Mouse (Mus musculus) forebrain, embryonic 16.5 days (tissue): Measurements from ENCODE around the gene Dhx34. TPM values are rescaled to one million over a fixed set of nuclear protein-coding genes. Genes with fewer than 3 reads are reported as not detected.
"Not testable (repeated sequence)": the region's sequence is repeated elsewhere in the genome, so short reads cannot be mapped to it uniquely, and the experiment has no call there.

Experiments
- ATAC-seq: fragments of 200-750 bp; cut with Nextera tagmentation; 2 replicates; pipeline ENCODE4 v1.8.0; 2017; ENCODE audit warnings: mild to moderate bottlenecking, moderate library complexity
- H3K27ac ChIP-seq: fragments of 300-500 bp; sonication (generic); 2 replicates; pipeline ENCODE4 v1.5.1; 2014; ENCODE audit warnings: low read length, control low read depth
- H3K27me3 ChIP-seq: fragments of 300-500 bp; sonication (generic); replicated peaks from 2 replicates; pipeline ENCODE4 v1.6.1; 2014; ENCODE audit warnings: low read length; ENCODE audit not compliant: control insufficient read depth, insufficient read depth
- H3K36me3 ChIP-seq: fragments of 300-500 bp; sonication (generic); 2 replicates; pipeline ENCODE4 v1.6.1; 2014; ENCODE audit not compliant: control insufficient read depth, insufficient read depth
- H3K4me1 ChIP-seq: fragments of 300-500 bp; sonication (generic); replicated peaks from 2 replicates; pipeline ENCODE4 v1.6.1; 2014; ENCODE audit warnings: low read length; ENCODE audit not compliant: control insufficient read depth, insufficient read depth
- H3K4me2 ChIP-seq: fragments of 300-500 bp; sonication (generic); 2 replicates; pipeline ENCODE4 v1.6.1; 2014; ENCODE audit warnings: mild to moderate bottlenecking, low read length, control low read depth
- H3K4me3 ChIP-seq: fragments of 300-500 bp; sonication (generic); replicated peaks from 2 replicates; pipeline ENCODE4 v1.5.1; 2014; ENCODE audit warnings: mild to moderate bottlenecking, low read length, control low read depth
- H3K9ac ChIP-seq: fragments of 300-500 bp; sonication (generic); replicated peaks from 2 replicates; pipeline ENCODE4 v1.6.1; 2014; ENCODE audit warnings: low read depth, low read length, control low read depth
- H3K9me3 ChIP-seq: fragments of 300-500 bp; sonication (generic); 2 replicates; pipeline ENCODE4 v1.6.1; 2016; ENCODE audit warnings: low read length; ENCODE audit not compliant: control insufficient read depth
- WGBS: fragments of 180-500 bp; shearing (Covaris S2); extraction: QIAGEN DNeasy Blood & Tissue Kit; methylation state at CpG from one replicate; pipeline ENCODE4 v1.1.7; 2014; 5-methylcytosine and 5-hydroxymethylcytosine counted together
- polyA plus RNA-seq: library from polyadenylated mRNA; unstranded; fragments of >200 nt; fragmentation: Nextera tagmentation; extraction: Ambion mirVana; gene quantifications from 2 replicates; pipeline ENCODE4 v1.2.1, GENCODE M21; 2015

Gene Dhx34
- polyA plus RNA-seq, 1 experiment from 2014 or later = 15.5 TPM

DNA sequence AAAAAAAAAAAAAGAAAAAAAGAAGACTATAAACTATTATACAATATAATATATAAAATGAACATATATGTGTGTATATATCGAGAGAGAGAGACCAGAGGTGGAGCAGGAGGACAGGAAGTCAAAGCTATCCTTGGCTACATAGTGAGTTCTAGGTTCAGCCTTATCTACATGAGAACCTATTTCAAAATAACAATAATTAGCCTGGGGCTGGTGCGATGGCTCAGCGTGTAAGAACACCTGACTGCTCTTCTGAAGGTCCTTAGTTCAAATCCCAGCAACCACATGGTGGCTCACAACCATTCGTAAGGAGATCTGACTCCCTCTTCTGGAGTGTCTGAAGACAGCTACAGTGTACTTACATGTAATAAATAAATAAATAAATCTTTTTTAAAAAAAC is 34.1 kb upstream of the Dhx34 start:
- not testable (repeated sequence) for H3K4me3 ChIP-seq, H3K4me2 ChIP-seq, ATAC-seq, H3K27ac ChIP-seq, H3K27me3 ChIP-seq, H3K36me3 ChIP-seq, H3K9ac ChIP-seq, H3K4me1 ChIP-seq, H3K9me3 ChIP-seq
- WGBS = 83% methylated on average over 4 of the region's 4 CpGs

DNA sequence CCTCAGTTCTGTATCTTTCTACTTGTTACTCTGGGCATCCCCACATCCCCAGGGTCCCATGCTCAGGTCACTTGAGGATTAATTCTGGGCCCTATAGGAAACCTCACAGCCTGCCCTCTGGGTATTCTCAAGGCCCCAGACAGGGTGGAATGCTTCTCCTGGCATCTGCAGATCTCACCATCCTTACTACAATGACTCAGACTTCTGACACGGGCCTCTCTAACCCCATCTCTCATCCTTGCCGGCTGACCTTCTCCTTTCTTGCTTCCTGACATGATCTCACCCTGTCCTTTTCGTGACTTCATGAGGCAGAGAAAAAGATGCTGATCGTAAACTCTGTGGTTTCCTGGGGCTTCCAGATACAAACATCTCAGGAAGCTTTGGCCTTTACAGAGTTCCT is 32.4 kb upstream of the Dhx34 start:
- Histone ChIP-seq H3K4me2 (no peak overlapping the region), H3K36me3 (no peaks in the 10 kb centered on the region), H3K27me3 (no peaks in the 10 kb centered on the region), H3K9ac (no peak overlapping the region), H3K27ac (no peak overlapping the region), H3K4me1 (no peaks in the 10 kb centered on the region), H3K9me3 (no peaks in the 10 kb centered on the region), H3K4me3 (no peak overlapping the region)
- 66% methylated on average over 4 of the region's 4 CpGs for WGBS
- no peak for ATAC-seq

DNA sequence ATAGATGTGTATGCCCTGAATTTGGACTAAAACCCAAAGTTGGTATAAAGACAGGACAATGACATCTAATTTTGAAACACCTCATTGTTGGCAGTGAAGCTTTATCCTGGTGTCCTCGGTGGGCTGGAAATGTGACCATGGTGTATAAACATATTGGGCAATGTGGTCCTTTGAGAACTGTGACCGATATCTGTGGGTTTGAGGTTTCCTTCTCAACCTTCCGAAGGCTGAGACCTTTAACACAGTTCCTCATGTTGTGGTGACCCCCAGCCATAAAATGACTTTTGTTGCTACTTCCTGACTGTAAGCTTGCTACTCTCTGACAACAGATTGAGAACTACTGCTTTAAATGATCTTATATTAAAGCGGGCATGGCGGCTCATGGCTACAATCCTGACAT is 28.9 kb upstream of the Dhx34 start:
- H3K27me3 ChIP-seq = no peaks in the 10 kb centered on the region
- H3K4me3 ChIP-seq = no peak overlapping the region
- WGBS = 91% methylated on average over 5 of the region's 5 CpGs
- H3K4me2 ChIP-seq = no peak overlapping the region
- no peaks in the 10 kb centered on the region for H3K4me1 ChIP-seq
- no peaks in the 10 kb centered on the region for H3K36me3 ChIP-seq
- no peak overlapping the region for H3K9ac ChIP-seq
- no peak for ATAC-seq
- H3K27ac ChIP-seq = no peak overlapping the region
- no peaks in the 10 kb centered on the region for H3K9me3 ChIP-seq

DNA sequence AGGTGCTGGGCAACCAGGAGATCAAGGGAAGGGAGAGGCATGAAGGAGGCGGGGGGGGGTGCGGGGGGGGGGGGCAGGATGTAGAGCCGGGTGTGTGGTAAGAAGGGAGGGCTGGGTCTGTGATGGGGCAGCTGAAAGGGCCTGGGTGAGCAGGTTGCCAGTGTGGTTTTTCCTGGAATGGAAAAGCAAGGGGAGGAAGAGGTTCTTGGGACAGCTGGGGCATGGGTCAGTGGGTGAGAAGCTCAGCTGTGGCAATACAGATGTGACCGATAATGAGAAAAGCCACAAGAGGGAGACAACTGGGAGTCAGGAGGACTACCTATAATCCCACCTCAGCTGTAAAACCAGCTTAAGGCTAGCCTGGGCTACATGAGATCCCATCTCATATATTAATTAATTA is 24.1 kb upstream of the Dhx34 start:
- Histone ChIP-seq H3K9ac (no peak overlapping the region), H3K27me3 (no peaks in the 10 kb centered on the region), H3K9me3 (no peaks in the 10 kb centered on the region), H3K4me1 (no peaks in the 10 kb centered on the region), H3K27ac (no peak overlapping the region), H3K36me3 (no peaks in the 10 kb centered on the region), H3K4me3 (no peak overlapping the region), H3K4me2 (no peak overlapping the region)
- WGBS = 47% methylated on average over 2 of the region's 4 CpGs
- ATAC-seq = no peak

DNA sequence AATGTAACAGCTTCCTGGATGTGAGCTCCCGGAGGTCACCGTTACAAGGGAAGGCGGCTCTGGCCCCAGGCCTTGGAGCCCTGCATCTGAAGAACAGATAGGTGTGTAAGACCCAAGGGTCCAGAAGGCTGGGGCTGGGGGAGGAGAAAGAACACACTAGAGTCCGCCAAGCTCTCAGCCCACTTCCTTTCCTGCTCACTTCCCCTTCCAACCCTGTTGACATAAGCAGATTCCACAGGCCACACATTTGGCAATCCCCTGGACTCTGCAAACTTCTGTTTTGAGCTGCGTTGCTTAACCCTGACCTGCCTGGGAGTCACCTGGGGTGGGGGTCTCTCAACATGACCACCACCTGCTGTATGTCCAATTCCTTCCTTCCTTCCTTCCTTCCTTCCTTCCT is 22.2 kb upstream of the Dhx34 start, which contains the start of gene C5ar2:
TSS of gene C5ar2 (minus strand) at position 88 of the 400 bp plus-strand sequence.
- ATAC-seq = no peak
- Histone ChIP-seq H3K27ac (no peak within 1 kb of the TSS), H3K36me3 (no peaks in the 10 kb centered on the region), H3K4me2 (no peak within 1 kb of the TSS), H3K9ac (no peak within 1 kb of the TSS), H3K27me3 (no peaks in the 10 kb centered on the region), H3K4me1 (no peaks in the 10 kb centered on the region), H3K4me3 (no peak within 1 kb of the TSS), H3K9me3 (no peaks in the 10 kb centered on the region)
- WGBS = 87% methylated on average over 5 of the region's 5 CpGs

DNA sequence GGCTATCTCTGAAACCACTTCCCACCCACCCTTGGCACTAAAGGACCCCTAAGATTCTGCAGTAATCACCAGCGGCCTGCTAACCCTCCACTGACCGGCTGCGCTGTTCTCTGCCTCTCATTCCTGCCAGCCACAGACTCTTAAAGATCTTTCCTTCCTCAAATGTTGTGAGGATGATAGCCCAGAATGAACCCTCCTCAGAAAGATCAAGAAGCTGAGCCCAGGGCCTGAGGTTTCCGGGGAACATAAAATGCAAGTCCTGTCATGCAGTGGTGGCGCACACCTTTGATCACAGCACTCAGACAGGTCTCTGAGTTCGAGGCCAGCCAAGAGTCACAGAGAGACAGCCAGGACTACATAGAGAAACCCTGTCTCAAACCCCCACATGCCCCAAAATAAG is 20.4 kb upstream of the Dhx34 start:
- Histone ChIP-seq H3K9ac (no peak overlapping the region), H3K36me3 (no peaks in the 10 kb centered on the region), H3K4me1 (no peaks in the 10 kb centered on the region), H3K9me3 (no peaks in the 10 kb centered on the region), H3K27me3 (no peaks in the 10 kb centered on the region), H3K4me2 (no peak overlapping the region), H3K4me3 (no peak overlapping the region), H3K27ac (no peak overlapping the region)
- 90% methylated on average over 6 of the region's 6 CpGs for WGBS
- no peak for ATAC-seq

DNA sequence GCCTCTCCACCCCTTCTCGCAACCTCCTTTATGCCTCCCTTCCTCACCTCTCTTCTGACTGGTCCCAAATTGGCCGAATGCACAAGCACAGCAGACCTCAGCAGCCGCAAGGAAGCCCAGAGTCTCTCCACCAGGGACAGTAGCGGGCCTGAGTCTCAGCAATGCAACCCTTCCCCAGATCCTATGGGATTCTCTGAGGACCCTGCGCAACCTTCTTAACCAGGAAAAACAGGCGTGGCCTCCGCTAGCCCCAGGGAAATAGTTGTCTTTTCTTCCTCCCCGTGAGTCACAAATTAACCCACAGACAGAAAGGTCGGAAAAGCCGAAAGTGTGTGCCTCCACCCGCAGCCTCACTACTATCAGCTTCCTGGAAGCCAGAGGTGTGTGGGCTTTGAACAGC is 19.9 kb upstream of the Dhx34 start:
- Histone ChIP-seq H3K27me3 (no peaks in the 10 kb centered on the region), H3K36me3 (no peaks in the 10 kb centered on the region), H3K4me1 (no peaks in the 10 kb centered on the region), H3K4me2 (no peak overlapping the region), H3K4me3 (no peak overlapping the region), H3K9ac (no peak overlapping the region), H3K27ac (no peak overlapping the region), H3K9me3 (no peaks in the 10 kb centered on the region)
- no peak for ATAC-seq
- WGBS = 68% methylated on average over 11 of the region's 11 CpGs

DNA sequence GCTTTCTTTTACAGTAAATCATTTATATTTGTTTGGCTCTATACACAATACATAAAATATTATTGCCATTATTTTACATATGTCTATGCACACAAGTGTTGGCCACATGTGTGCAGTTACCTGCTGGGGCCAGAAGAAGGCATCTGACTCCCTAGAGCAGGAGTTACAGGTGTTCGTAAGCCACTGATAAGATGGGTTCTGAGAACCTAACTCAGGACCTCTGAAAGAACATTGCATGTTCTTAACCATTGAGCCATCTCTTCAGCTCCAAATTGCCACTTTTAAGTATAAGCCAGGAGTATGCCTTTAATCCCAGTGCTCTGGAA is 19.1 kb upstream of the Dhx34 start:
- Histone ChIP-seq H3K4me2 (no peak overlapping the region), H3K27me3 (no peaks in the 10 kb centered on the region), H3K4me3 (no peak overlapping the region), H3K36me3 (no peaks in the 10 kb centered on the region), H3K9ac (no peak overlapping the region), H3K27ac (no peak overlapping the region), H3K9me3 (no peaks in the 10 kb centered on the region), H3K4me1 (no peaks in the 10 kb centered on the region)
- 97% methylated on average over 1 of the region's 1 CpGs for WGBS
- no peak for ATAC-seq

DNA sequence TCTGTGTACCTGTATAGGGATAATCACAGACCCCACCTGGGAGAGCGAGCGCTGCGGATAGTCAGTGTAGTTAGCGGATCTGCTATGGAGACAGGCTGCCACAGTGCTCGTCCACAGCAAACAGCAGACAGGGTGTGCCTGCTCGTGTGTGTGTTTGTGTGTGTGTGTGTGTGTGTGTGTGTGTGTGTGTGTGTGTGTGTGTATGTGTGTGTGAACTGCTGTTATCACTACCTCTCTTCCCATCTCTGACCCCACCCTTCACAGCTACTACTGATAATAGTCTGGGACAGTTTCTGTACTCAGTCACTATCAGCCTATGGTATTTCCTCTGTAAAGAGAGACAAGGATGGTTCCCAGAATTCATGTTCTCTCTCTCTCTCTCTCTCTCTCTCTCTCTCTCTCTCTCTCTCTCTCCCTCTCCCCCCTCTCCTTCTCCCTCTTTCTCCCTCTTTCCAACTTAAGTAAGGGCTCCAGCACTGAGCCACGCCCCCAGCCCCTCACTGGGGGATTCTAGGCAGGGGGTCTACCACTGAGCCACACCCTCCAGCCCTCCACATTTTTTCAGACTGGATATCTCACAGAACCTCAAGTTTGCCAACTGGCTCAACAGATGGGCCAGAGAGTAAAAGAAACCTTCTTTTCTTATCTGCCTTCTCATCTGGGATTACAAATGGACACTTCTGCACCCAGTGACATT is 18.6 kb upstream of the Dhx34 start:
- Histone ChIP-seq H3K4me1 (no peaks in the 10 kb centered on the region), H3K4me2 (no peak overlapping the region), H3K4me3 (no peak overlapping the region), H3K9ac (no peak overlapping the region), H3K27me3 (no peaks in the 10 kb centered on the region), H3K36me3 (no peaks in the 10 kb centered on the region), H3K27ac (no peak overlapping the region), H3K9me3 (no peaks in the 10 kb centered on the region)
- 71% methylated on average over 7 of the region's 7 CpGs for WGBS
- no peak for ATAC-seq

DNA sequence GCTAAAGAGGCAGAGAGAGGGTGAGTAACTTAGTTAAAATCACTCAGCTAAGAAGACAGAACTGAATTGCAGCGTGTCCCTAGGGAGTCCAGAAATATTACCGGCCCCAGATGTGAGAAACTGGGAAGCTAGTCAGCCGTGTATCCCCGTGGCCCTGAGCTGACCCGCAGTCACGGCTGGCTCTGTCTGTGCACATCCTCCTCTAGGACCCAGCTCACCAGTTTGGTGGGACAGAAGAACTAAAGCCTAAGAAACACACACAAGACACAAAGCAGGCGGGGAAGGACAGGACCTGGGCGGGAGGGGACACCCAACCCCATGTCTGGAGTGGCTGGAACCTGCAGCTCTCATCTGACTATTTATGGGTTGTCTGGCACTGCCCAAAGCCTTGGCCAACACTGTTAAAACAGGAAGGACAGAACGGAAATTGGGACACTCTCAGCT is 17.7 kb upstream of the Dhx34 start:
- Histone ChIP-seq H3K36me3 (no peaks in the 10 kb centered on the region), H3K4me1 (no peaks in the 10 kb centered on the region), H3K4me2 (no peak overlapping the region), H3K27ac (no peak overlapping the region), H3K27me3 (no peaks in the 10 kb centered on the region), H3K9ac (no peak overlapping the region), H3K9me3 (no peaks in the 10 kb centered on the region), H3K4me3 (no peak overlapping the region)
- WGBS = 70% methylated on average over 9 of the region's 9 CpGs
- no peak for ATAC-seq
